Mouse (Mus musculus) CD4-positive, CD25-positive, alpha-beta regulatory T cell, adult 2 months (primary cell): ENCODE data around the gene Slc3a2.
A peak's percentile ranks its signal among the peaks of the same experiment; 100 is the strongest.
"Not testable (repeated sequence)": the region's sequence is repeated elsewhere in the genome, so short reads cannot be mapped to it uniquely, and the experiment has no call there.

Source experiments
- DNase-seq: peaks from one replicate; pipeline ENCODE4 v3.0.0-alpha.2; 2012; ENCODE audit warnings: low read depth, low spot score

Gene Slc3a2

DNA sequence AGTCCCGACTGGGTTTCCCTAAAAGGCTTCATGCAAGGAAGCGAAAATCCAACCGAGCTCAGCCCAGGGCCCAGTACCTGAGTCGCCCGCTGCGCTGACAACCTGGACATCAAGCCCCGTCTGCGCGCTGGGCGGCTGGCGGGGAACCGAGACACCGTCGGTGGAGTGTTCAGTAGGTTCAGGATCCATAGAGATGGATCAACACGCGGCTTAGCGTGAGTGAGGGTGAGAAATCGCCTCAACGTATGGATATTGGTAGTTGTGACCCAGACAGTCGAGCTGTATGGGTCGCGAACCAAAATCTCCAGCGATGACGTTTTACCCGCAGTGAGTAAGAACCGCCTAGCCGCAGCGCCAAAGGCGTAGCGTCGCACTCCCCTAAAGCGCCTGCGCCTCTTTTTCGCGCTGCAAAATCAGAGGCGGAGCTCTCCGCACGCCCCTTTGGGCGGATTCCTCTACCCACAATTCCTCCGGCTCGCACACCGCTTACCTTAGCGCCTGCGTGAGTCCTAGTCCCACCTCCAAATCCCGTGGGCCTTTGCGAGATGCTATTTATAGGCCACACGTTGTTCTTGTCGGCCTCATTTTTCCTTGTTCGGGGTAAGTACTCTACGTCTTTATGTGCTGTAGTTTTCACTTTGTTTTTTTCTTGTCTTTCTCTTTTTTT is at the start of gene Slc3a2:
Gene Slc3a2, minus strand, starts transcription at position 463 of the 667 bp plus-strand sequence.
- peak; percentile 98 for DNase-seq

DNA sequence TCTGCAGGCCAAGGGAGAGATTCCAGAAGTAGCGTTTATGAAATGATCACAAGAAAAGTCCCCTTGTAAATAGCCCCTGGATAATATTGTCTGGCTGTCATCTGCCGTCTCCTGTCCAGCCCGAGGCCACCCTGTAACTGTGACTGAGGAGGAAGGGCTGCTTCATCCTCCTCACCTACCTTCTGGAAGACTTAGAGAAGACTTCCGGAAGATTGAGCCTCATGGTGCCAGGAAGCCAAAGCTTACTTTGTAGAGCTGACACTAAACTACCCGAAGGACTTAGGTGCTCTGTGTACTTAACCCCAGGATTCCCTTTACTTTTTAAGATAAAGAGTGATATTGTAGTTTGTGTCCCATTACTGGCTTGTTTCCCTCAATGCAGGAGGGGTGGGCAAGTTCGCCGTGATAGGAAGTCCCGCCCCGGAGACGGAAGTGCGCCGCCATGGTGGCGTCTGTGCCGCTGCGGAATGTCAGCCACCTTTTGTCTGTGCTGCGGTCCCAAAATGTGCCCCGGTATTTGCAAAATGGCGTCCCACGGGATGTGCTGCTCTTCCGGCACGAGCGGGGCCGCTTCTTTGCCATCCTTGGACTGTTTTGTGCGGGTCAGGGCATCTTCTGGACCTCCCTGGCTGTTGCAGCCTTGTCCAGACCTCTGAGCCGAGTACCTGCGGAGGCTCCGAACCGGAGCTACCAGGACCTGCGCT is 47.5 kb upstream of the Slc3a2 start, which contains the start of gene Tmem223:
Gene Tmem223, plus strand, starts transcription at position 430 of the 704 bp plus-strand sequence.
- DNase-seq: peak; percentile 92

DNA sequence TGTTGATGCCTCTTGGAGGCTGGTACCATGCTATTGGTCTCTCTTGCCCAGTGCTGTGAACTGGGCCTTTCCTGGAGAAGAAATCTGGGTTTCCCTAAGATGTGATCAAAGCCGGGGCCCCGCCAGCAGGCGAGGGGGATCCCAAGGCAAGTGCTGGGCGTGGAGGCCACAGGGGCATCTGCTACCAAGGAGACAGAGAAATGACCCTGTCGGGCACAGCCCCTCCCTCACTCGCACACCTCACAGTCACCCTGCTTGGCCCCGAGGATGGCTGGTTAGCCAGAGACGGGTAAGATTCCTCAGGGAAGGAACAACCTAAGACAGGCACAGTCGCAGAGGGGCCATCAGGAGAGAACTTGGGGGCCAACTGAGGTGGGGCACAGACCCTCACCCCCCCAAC is 42.4 kb upstream of the Slc3a2 start:
- no peak for DNase-seq

DNA sequence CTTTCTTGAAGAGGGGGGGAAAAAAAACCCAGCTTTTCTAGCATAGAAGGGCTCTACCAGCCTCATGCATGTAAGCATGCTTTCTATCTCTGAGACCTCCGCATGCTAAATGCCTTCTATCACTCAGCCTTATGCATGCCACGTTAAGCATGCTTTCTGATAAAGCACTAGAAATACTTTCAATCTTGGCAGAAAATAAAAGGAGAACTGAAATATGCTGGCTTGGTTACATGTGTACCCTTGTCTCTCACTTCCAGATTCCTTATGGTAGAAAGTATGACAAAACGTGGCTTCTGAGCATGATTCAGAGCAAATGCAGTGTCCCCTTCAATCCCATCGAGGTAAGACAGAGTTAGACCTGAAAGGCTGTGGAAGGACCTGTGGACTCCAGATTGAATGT is 40.1 kb upstream of the Slc3a2 start:
- no peak for DNase-seq

DNA sequence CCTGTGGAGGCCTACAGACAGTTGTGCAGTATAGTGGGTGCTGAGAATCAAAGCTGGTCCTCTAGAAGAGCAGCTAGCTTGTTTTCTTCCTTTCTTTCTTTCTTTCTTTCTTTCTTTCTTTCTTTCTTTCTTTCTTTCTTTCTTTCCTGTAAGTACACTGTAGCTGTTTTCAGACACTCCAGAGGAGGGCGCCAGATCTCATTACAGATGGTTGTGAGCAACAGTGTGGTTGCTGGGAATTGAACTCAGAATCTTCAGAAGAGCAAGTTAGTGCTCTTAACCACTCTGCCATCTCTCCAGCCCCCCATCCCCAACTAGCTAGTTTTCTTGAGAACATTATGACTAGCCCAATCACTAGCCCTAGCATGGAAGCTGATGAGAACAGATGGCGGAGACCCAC is 37.6 kb upstream of the Slc3a2 start:
- DNase-seq: peak; percentile 31

DNA sequence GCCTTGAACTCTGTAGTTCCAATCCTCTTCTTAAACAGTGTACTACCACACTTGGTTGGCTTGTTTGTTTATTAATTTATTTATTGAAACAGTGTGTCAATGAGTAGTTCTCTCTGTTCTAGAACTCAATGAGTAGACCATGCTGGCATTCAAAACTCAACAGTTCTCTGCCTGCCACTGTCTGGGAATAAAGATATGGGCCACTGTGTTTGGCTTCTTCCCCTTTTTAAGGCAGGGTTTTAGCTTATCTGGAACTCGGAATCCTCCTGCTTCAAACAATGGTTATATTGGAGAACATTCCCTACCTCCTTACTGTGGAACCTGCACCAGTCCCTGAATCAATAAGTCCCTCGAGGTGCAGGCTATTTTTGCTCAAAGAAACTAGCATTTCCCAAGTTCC is 35.7 kb upstream of the Slc3a2 start:
- no peak for DNase-seq

DNA sequence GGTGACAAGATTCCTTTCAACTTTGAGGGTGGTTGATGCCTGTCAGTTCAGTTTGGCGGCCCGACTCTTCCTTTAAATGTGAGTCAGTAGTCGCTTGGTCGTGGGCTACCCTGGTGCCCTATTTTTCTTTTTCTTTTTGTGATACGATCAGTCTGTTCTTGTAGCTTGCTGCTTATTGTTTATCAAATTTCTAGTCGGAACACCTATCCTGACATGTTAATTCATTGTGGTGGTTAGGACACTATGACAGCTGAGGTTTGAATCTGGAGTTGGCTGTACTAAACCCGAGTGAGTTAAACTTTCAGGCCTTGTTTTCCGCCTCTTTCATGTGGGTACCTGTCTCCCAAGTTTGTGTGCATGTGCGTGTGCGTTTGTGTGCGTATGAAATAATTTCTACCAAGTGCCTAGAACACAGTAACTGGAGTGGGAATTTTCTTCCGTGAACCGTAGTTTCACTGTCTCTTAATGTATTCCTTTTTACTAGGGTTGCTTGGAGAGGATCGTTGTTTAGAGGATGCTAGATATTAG is 34.4 kb upstream of the Slc3a2 start:
- DNase-seq: peak; percentile 54

DNA sequence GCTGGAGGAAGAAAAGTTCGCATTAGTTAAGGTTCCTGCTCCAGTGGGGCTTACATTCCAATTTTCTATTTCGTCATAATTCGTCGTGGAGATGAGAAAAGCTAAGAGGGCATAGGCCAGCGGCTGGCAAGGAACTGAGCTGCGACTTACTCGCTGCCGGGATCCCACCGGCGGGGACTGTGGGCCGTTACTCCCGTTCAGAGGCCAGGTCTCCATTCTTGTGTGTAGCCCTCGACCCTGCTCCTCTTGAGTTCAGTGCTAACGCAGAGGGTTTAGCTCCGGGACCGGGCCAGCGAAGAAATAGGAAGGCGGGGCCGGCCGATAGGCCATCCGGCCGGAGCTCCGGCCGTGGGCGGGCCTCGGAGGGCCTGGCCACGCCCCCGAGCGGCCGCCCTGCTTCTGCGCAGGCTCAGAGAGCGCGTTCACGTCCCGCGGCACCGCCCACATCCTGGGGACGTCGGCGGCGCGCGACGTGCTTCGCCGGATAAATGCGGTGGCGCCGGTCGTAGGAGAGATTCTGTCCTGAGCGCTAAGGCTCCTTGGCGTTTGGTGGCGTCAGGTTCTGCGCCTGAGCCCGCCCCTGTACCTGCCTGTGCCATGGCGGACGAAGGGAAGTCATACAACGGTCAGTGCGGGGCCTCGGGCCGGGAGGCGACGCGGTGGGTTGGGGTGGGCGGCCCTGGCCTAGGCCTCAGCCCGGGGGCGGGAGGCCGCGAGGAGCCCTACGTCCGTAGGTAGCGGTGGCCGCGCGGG is 33.6 kb upstream of the Slc3a2 start, which contains the start of gene Nxf1:
Gene Nxf1, plus strand, starts transcription at position 439 of the 753 bp plus-strand sequence.
- DNase-seq: peak; percentile 96

DNA sequence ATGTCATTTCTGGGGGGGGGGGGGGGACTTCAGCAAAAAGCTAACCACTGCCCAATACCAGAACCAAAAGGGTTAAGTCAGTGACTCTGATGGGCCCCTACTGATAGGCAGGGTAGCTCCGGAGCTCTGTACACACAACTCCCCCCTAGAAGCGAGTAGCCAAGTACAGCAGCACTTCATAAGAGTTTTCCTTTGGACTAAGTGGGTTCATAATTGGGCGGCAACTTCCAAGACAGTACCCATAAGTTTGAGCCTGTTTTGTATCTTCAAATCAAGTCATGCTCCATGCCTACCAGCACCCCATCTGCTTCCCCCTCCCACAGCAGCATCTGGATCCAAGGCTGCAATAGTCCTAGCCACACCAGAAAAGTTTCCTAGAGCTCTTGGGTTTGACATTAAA is 32.5 kb upstream of the Slc3a2 start:
- DNase-seq: no peak

DNA sequence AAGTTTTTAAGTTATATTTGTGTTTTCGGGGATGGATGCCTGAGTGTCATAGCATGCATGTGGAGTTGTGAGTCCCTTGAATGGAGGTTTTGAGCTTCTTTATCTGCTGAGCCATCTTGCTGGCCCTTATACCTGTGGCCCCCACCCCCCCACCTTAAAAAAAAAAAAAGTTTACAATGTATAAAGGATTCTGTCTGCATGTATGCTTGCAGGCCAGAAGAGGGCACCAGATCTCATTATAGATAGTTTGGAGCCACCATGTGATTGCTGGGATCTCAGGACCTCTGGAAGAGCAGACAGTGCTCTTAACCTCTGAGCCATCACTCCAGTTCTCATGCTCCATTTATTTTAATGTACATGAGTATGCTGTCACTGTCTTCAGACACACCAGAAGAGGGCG is 24.2 kb upstream of the Slc3a2 start:
- DNase-seq: peak; percentile 35

DNA sequence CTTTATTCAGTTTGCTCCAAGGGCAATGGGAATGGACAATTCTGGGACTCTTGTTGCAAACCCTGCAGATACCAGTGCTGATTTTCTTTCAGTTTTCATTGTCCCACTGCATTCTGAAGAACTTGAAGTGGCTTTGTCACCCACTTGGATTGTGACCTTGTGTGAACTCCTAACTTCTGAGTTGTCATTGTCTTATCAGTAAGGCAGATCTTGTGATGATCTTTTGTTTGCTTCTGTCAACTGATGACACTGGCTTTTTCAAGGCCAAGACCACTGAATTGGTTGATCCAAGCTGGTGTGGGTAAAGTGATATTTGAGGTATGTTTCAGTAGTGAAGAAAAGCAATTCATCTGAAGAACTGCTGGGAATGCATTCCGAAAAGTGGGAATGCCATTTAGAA is 22.2 kb upstream of the Slc3a2 start:
- no peak for DNase-seq

DNA sequence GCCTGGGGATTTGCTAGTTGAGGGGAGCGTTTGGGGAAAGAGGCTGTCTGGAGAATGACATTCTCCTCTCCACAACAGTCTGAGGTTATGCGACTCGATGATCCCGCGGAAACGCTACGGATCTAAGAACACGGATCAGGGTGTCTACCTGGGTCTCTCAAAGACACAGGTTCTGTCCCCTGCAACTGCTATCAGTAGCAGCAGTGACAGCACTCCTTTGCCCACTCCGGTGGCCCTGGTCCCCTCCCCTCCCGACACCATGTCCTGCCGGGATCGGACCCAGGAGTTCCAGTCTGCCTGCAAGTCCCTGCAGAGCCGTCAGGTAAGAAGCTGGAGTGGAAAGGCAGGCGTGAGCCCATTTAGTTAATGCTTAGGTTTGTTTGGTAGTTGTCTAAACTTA is 19.0 kb upstream of the Slc3a2 start:
- DNase-seq: peak; percentile 24

DNA sequence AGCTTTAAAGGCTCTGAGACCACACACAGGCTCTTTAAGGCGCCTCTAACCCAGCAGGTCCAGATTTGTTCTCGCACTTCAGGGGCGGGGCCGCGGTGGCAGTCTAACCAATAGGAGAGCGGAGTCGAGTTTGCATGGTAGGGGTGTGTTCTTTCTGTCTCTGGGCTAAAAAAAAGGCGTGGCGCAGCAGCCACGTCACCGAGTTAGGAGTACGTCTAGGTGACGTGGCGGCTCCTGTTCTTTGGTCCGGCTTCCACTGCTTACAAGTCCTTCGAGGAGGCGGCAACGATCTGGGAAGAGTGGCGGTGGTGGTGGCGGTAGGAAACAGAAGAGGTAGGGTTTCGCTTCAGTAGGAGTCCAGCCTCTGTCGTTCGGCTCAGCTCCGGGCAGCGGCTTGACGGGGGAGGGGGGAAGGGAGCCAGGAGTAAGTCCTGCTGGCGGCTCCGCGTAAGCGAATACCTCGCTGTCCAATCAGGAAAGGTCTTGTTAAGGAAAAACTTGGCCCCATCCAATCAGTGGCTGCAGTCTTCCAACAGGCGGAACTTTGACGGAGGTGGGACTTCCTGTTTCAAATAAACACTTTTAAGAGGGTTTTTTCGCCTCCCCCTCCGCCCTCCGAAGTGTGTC is 18.2 kb upstream of the Slc3a2 start, which contains the start of gene Stx5a:
Gene Stx5a, plus strand, starts transcription at position 171 of the 627 bp plus-strand sequence.
- peak; percentile 97 for DNase-seq

DNA sequence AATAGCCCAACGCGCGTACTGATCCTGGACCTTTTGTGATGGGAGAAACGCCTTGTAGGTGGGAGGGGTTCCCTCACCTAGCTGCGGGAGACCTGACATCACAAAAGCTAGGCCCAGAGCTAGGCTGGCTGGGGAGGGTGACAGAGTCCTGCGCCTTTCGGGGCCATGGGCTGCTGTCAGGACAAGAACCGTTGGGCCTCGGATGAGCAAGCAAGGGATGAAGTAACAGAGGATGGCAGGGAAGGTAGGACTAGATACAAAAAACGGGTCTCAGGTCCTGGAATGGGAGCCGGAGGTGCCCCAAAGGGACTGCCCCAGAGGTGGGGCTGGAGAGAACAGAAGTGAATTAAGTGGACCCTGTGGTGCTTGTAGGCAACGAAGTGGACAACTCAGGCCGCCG is 17.4 kb upstream of the Slc3a2 start, which contains the start of gene 1700092M07Rik:
Gene 1700092M07Rik, plus strand, starts transcription at position 116 of the 400 bp plus-strand sequence.
- DNase-seq: no peak

DNA sequence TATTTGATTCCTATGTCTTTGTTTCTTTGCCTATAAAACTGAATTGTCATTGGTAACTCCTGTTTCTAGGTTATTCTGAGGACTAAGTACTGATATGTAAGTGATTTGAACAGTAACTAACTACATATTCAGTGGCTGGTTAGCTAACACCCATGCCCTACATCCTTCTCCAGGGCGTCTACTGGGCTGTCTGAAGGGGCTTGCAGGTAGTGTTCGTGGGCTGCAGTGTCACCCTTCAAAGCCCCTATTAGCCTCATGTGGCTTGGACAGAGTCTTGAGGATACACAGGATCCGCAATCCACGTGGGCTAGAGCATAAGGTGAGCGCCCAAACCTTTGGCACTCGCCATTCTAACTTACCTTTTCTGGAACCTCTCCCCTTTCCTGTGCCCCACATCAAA is 16.5 kb upstream of the Slc3a2 start:
- no peak for DNase-seq

DNA sequence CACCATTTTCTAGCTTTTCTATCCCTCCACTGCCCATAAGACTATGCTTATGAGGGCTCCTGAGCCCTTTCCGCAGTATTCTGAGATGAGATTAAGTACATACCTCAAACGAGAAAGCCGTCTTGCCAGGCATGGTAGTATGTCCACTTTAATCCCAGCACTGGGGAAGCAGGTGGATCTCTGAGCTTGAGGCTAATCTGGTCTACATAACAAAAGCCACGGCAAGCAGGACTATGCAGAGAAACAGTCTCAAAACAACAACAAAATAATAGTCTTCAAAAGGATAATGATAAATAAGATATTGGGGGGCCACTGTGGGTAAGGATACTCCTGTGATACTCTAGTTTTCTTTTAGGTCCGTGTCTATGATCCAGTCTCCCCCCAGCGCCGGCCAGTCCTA is 15.7 kb upstream of the Slc3a2 start:
- DNase-seq: no peak

DNA sequence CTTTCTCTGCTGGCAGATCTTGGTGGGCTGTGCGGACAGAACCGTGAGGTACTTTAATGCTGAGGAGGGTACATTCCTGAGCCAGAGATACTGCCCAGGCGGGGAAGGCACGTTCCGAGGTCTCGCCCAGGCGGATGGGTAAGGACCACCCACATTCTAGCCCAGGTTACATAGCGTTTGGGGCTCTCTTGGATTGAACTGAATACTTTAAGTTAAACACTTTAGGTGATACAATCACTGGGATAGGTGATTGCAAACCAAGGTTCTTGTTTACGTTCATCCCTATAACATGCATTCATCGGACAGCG is 12.9 kb upstream of the Slc3a2 start:
- DNase-seq: no peak

DNA sequence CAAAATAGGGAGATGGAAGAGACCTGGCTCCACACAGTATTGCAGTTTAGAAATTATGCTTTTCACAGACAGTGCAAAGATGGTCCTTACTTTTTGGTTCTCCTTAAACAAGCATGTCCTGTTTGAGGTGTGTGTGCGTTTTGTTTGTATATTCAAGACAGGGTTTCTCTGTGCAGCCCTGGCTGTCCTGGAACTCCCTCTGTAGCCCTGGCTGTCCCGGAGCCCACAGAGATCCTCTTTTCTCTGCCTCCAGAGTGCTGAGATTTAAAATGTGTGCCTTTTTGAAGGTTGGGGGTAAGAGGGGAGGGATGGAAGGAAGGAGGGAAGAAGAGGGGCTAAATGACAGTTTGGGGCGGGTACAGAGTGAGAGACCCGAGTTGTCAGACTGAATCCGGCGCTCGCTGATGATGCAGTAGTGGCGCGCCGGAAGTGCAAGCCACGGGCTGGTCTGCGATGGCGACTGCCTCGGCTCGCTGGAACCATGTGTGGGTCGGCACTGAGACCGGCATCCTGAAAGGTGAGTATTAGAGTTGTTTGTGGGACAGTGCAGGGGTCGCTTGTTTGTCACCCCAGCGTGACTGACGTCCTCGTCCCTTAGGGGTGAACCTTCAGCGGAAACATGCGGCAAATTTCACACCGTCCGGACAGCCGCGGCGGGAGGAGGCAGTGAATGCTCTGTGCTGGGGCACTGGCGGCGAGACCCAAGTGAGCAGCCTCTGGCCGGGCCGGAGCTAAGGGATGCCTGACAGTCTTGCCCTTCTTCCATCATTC is 12.4 kb upstream of the Slc3a2 start, which contains the start of gene Wdr74:
Gene Wdr74, plus strand, starts transcription at position 439 of the 771 bp plus-strand sequence.
- peak; percentile 94 for DNase-seq

DNA sequence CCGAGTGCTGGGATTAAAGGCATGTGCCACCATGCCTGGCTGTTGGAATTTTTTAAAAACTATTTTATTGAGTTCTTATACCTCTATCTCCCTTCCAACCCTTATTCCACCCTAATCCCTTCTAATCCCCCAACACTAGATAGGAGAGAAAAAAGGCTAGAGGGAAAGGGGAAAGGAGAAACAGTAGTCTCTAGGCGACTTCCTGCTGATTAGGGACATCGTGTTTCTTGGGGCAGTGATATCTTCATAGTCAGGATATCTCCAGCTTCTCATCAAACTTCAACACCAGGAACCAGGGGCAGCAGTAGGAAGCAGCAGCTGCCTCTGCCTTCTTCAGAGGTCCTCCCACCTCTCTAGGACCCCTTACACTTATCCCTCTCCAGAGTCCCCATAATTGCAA is 11.2 kb upstream of the Slc3a2 start:
- DNase-seq: no peak

DNA sequence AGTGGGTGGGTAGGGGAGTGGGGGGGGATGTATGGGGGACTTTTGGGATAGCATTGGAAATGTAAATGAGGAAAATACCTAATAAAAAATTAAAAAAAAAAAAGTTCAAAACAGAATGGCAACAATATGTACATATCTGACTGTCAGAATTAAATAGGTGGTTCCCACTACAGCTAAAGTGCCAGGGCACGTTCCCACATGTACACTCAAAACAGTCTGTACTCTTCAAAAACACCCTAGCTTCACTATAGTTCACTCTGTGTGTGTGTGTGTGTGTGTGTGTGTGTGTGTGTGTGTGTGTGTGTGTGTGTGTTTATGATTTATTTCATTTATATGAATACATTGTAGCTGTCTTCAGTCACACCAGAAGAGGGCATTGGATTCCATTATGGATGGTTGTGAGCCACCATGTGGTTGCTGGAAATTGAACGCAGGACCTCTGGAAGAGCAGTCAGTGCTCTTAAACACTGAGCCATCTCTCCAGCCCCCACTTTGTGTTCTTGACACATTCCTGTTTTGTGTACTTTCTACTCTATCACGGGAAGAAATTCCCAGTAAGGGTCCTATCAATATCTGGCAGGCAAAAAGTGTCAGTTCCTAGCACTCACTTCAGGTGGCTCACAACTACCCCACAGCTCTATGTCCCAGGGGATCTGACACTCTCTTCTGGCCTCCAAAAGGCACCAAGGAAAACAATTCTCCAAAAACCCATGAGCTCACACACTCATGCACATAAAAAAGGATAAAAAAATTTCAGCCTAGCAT is 5.3 kb upstream of the Slc3a2 start:
- not testable (repeated sequence) for DNase-seq
